Mouse (Mus musculus) adrenal gland, adult 8-10 months (tissue): ENCODE data around the gene Gab2. TPM values are rescaled to one million over a fixed set of nuclear protein-coding genes. Genes with fewer than 3 reads are reported as not detected.
"Not testable (repeated sequence)": the region's sequence is repeated elsewhere in the genome, so short reads cannot be mapped to it uniquely, and the experiment has no call there.

Experiments used
- DNase-seq: peaks from one replicate; pipeline ENCODE4 v3.0.0; 2022
- total RNA-seq, 4 experiments: library from RNA; stranded (reverse); gene quantifications; 2 replicates each; pipeline ENCODE4 v1.2.4; 2022

Gab2 gene
- total RNA-seq, 4 experiments from 2014 or later, result 19.3 to 24.7 (median 20.9) TPM

- DNase-seq, result no peak
These were observed 69.9 kb downstream of the Gab2 start for GRCm38 (mm10) chr7:97151082-97151813.

GRCm38 (mm10) chr7:97154756-97155487, 73.5 kb downstream of the Gab2 start:
- no peak for DNase-seq

- DNase-seq, result no peak
These were observed 82.9 kb downstream of the Gab2 start for GRCm38 (mm10) chr7:97164261-97164660.

GRCm38 (mm10) chr7:97171089-97171488, 89.7 kb downstream of the Gab2 start:
- DNase-seq, result no peak

GRCm38 (mm10) chr7:97171719-97172118, 90.3 kb downstream of the Gab2 start:
- no peak for DNase-seq

- no peak for DNase-seq
These were observed 90.7 kb downstream of the Gab2 start for GRCm38 (mm10) chr7:97172126-97172525.

- DNase-seq, result no peak
These were observed 100.5 kb downstream of the Gab2 start for GRCm38 (mm10) chr7:97181931-97182330.

GRCm38 (mm10) chr7:97183426-97183825, 102.0 kb downstream of the Gab2 start:
- no peak for DNase-seq

GRCm38 (mm10) chr7:97184005-97184404, 102.6 kb downstream of the Gab2 start:
- no peak for DNase-seq

GRCm38 (mm10) chr7:97187387-97188081, 106.1 kb downstream of the Gab2 start:
- no peak for DNase-seq

GRCm38 (mm10) chr7:97189116-97189515, 107.7 kb downstream of the Gab2 start:
- DNase-seq, result no peak

- DNase-seq, result no peak
These were observed 122.5 kb downstream of the Gab2 start for GRCm38 (mm10) chr7:97203907-97204306.

GRCm38 (mm10) chr7:97208811-97209549, 127.6 kb downstream of the Gab2 start:
- DNase-seq, result no peak

GRCm38 (mm10) chr7:97210064-97210685, 128.8 kb downstream of the Gab2 start:
- no peak for DNase-seq

GRCm38 (mm10) chr7:97211117-97211516, 129.7 kb downstream of the Gab2 start:
- DNase-seq, result peak; percentile 37

- no peak for DNase-seq
These were observed 142.4 kb downstream of the Gab2 start for GRCm38 (mm10) chr7:97223836-97224235.

- DNase-seq, result no peak
These were observed 164.0 kb downstream of the Gab2 start for GRCm38 (mm10) chr7:97245261-97245949.

GRCm38 (mm10) chr7:97245950-97246578, 164.7 kb downstream of the Gab2 start:
- not testable (repeated sequence) for DNase-seq

- DNase-seq, result no peak
These were observed 166.3 kb downstream of the Gab2 start for GRCm38 (mm10) chr7:97247661-97248060.

- DNase-seq, result no peak
These were observed 166.8 kb downstream of the Gab2 start for GRCm38 (mm10) chr7:97248136-97248535.

- no peak for DNase-seq
These were observed 170.3 kb downstream of the Gab2 start for GRCm38 (mm10) chr7:97251638-97252037.
